Mouse (Mus musculus): ENCODE data around the gene Mdc1. TPM values are rescaled to one million over a fixed set of nuclear protein-coding genes. Genes with fewer than 3 reads are reported as not detected.

The Mdc1 gene
- polyA plus RNA-seq, 1 experiment from 2014 or later: 10.0 TPM

GRCm38 (mm10) chr17:35817226-35817625, 24.1 kb upstream of the Mdc1 start:
- Histone ChIP-seq H3K4me1 (ENCODE audit: control insufficient read depth, low read depth, low read length) (peaks cover 29% of the 10 kb centered on the region), H3K27me3 (ENCODE audit: control insufficient read depth, insufficient read depth, low read depth, low read length) (no peaks in the 10 kb centered on the region), H3K4me2 (ENCODE audit: low read depth, low read length) (no peak overlapping the region), H3K27ac (ENCODE audit: low read length) (no peak overlapping the region), H3K4me3 (ENCODE audit: low read depth, low read length) (no peak overlapping the region), H3K9ac (ENCODE audit: low read depth, low read length) (no peak overlapping the region), H3K9me3 (replicated peaks; ENCODE audit: control insufficient read depth, low read length) (no peaks in the 10 kb centered on the region), H3K36me3 (ENCODE audit: control insufficient read depth, insufficient read depth) (no peaks in the 10 kb centered on the region)
- WGBS (ENCODE audit: insufficient replicate concordance): 80% methylated on average over 10 of the region's 10 CpGs
- no peak for ATAC-seq (ENCODE audit: low read depth)

- Histone ChIP-seq H3K4me1 (ENCODE audit: control insufficient read depth, low read depth, low read length) (peaks cover 43% of the 10 kb centered on the region), H3K27me3 (ENCODE audit: control insufficient read depth, insufficient read depth, low read depth, low read length) (no peaks in the 10 kb centered on the region), H3K4me2 (ENCODE audit: low read depth, low read length) (no peak overlapping the region), H3K27ac (ENCODE audit: low read length) (no peak overlapping the region; the same call in 1 of the 2 replicates), H3K9ac (ENCODE audit: low read depth, low read length) (no peak overlapping the region), H3K36me3 (ENCODE audit: control insufficient read depth, insufficient read depth) (no peaks in the 10 kb centered on the region), H3K4me3 (ENCODE audit: low read depth, low read length) (no peak overlapping the region), H3K9me3 (replicated peaks; ENCODE audit: control insufficient read depth, low read length) (no peaks in the 10 kb centered on the region)
- WGBS (ENCODE audit: insufficient replicate concordance): 28% methylated on average over 5 of the region's 5 CpGs
- no peak for ATAC-seq (ENCODE audit: low read depth)
These were observed 21.2 kb upstream of the Mdc1 start for GRCm38 (mm10) chr17:35820111-35820510.

- Histone ChIP-seq H3K9ac (ENCODE audit: low read depth, low read length) (peak within 1 kb of the TSS; percentile 85), H3K27me3 (ENCODE audit: control insufficient read depth, insufficient read depth, low read depth, low read length) (no peaks in the 10 kb centered on the region), H3K9me3 (replicated peaks; ENCODE audit: control insufficient read depth, low read length) (no peaks in the 10 kb centered on the region), H3K36me3 (ENCODE audit: control insufficient read depth, insufficient read depth) (no peaks in the 10 kb centered on the region), H3K4me3 (ENCODE audit: low read depth, low read length) (peak within 1 kb of the TSS; percentile 84), H3K4me1 (ENCODE audit: control insufficient read depth, low read depth, low read length) (peaks cover 47% of the 10 kb centered on the region), H3K27ac (ENCODE audit: low read length) (peak within 1 kb of the TSS; percentile 96), H3K4me2 (ENCODE audit: low read depth, low read length) (peak within 1 kb of the TSS; percentile 96)
- WGBS (ENCODE audit: insufficient replicate concordance): under 1% methylated on average over 62 of the region's 62 CpGs
- peak; percentile 35 for ATAC-seq (ENCODE audit: low read depth)
These were observed 19.6 kb upstream of the Mdc1 start, which contains the start of gene Ier3 for GRCm38 (mm10) chr17:35821439-35822430. TSS of gene Ier3 (plus strand) at chr17:35821684.

- H3K9me3 ChIP-seq (replicated peaks; ENCODE audit: control insufficient read depth, low read length): no peaks in the 10 kb centered on the region
- peaks cover 6% of the 10 kb centered on the region for H3K36me3 ChIP-seq (ENCODE audit: control insufficient read depth, insufficient read depth)
- under 1% methylated on average over 11 of the region's 11 CpGs for WGBS (ENCODE audit: insufficient replicate concordance)
- no peak for ATAC-seq (ENCODE audit: low read depth)
- H3K27ac ChIP-seq (ENCODE audit: low read length): peak overlapping the region; percentile 96
- H3K4me3 ChIP-seq (ENCODE audit: low read depth, low read length): peak overlapping the region; percentile 84
- peaks cover 47% of the 10 kb centered on the region for H3K4me1 ChIP-seq (ENCODE audit: control insufficient read depth, low read depth, low read length)
- no peaks in the 10 kb centered on the region for H3K27me3 ChIP-seq (ENCODE audit: control insufficient read depth, insufficient read depth, low read depth, low read length)
- H3K9ac ChIP-seq (ENCODE audit: low read depth, low read length): peak overlapping the region; percentile 85
- H3K4me2 ChIP-seq (ENCODE audit: low read depth, low read length): peak overlapping the region; percentile 96
These were observed 18.8 kb upstream of the Mdc1 start for GRCm38 (mm10) chr17:35822564-35822963.

- peaks cover 47% of the 10 kb centered on the region for H3K4me1 ChIP-seq (ENCODE audit: control insufficient read depth, low read depth, low read length)
- peak within 1 kb of the TSS; percentile 84 for H3K4me3 ChIP-seq (ENCODE audit: low read depth, low read length)
- H3K27ac ChIP-seq (ENCODE audit: low read length): peak within 1 kb of the TSS; percentile 96
- peak within 1 kb of the TSS; percentile 96 for H3K4me2 ChIP-seq (ENCODE audit: low read depth, low read length)
- peak within 1 kb of the TSS; percentile 85 for H3K9ac ChIP-seq (ENCODE audit: low read depth, low read length)
- peak; percentile 80 for ATAC-seq (ENCODE audit: low read depth)
- no peaks in the 10 kb centered on the region for H3K9me3 ChIP-seq (replicated peaks; ENCODE audit: control insufficient read depth, low read length)
- WGBS (ENCODE audit: insufficient replicate concordance): under 1% methylated on average over 42 of the region's 47 CpGs
- no peaks in the 10 kb centered on the region for H3K27me3 ChIP-seq (ENCODE audit: control insufficient read depth, insufficient read depth, low read depth, low read length)
- H3K36me3 ChIP-seq (ENCODE audit: control insufficient read depth, insufficient read depth): peaks cover 12% of the 10 kb centered on the region
These were observed 18.1 kb upstream of the Mdc1 start, which contains the start of gene Flot1 for GRCm38 (mm10) chr17:35822964-35823937. TSS of gene Flot1 (plus strand) at chr17:35823230.

- Histone ChIP-seq H3K36me3 (ENCODE audit: control insufficient read depth, insufficient read depth) (peaks cover 12% of the 10 kb centered on the region), H3K4me1 (ENCODE audit: control insufficient read depth, low read depth, low read length) (peaks cover 50% of the 10 kb centered on the region), H3K9me3 (replicated peaks; ENCODE audit: control insufficient read depth, low read length) (no peaks in the 10 kb centered on the region), H3K4me2 (ENCODE audit: low read depth, low read length) (peak overlapping the region; percentile 96), H3K9ac (ENCODE audit: low read depth, low read length) (peak overlapping the region; percentile 85), H3K27me3 (ENCODE audit: control insufficient read depth, insufficient read depth, low read depth, low read length) (no peaks in the 10 kb centered on the region), H3K27ac (ENCODE audit: low read length) (peak overlapping the region; percentile 96), H3K4me3 (ENCODE audit: low read depth, low read length) (peak overlapping the region; percentile 84)
- WGBS (ENCODE audit: insufficient replicate concordance): 67% methylated on average over 7 of the region's 7 CpGs
- no peak for ATAC-seq (ENCODE audit: low read depth)
These were observed 16.9 kb upstream of the Mdc1 start for GRCm38 (mm10) chr17:35824402-35824801.

GRCm38 (mm10) chr17:35825109-35825850, 16.0 kb upstream of the Mdc1 start:
- ATAC-seq (ENCODE audit: low read depth): no peak
- Histone ChIP-seq H3K9me3 (replicated peaks; ENCODE audit: control insufficient read depth, low read length) (no peaks in the 10 kb centered on the region), H3K36me3 (ENCODE audit: control insufficient read depth, insufficient read depth) (peaks cover 12% of the 10 kb centered on the region), H3K27ac (ENCODE audit: low read length) (peak overlapping the region; percentile 96), H3K4me2 (ENCODE audit: low read depth, low read length) (peak overlapping the region; percentile 96), H3K27me3 (ENCODE audit: control insufficient read depth, insufficient read depth, low read depth, low read length) (no peaks in the 10 kb centered on the region), H3K9ac (ENCODE audit: low read depth, low read length) (peak overlapping the region; percentile 27; the same call in 1 of the 2 replicates), H3K4me3 (ENCODE audit: low read depth, low read length) (no peak overlapping the region), H3K4me1 (ENCODE audit: control insufficient read depth, low read depth, low read length) (peaks cover 51% of the 10 kb centered on the region)
- WGBS (ENCODE audit: insufficient replicate concordance): 71% methylated on average over 13 of the region's 13 CpGs

GRCm38 (mm10) chr17:35829737-35830136, 11.6 kb upstream of the Mdc1 start:
- H3K9me3 ChIP-seq (replicated peaks; ENCODE audit: control insufficient read depth, low read length): no peaks in the 10 kb centered on the region
- H3K4me3 ChIP-seq (ENCODE audit: low read depth, low read length): no peak overlapping the region
- 3% methylated on average over 21 of the region's 21 CpGs for WGBS (ENCODE audit: insufficient replicate concordance)
- H3K4me2 ChIP-seq (ENCODE audit: low read depth, low read length): peak overlapping the region; percentile 28; the same call in 1 of the 2 replicates
- H3K4me1 ChIP-seq (ENCODE audit: control insufficient read depth, low read depth, low read length): peaks cover 31% of the 10 kb centered on the region
- peak overlapping the region; percentile 17; the same call in 1 of the 2 replicates for H3K9ac ChIP-seq (ENCODE audit: low read depth, low read length)
- H3K36me3 ChIP-seq (ENCODE audit: control insufficient read depth, insufficient read depth): peaks cover 34% of the 10 kb centered on the region
- peak; percentile 75 for ATAC-seq (ENCODE audit: low read depth)
- H3K27me3 ChIP-seq (ENCODE audit: control insufficient read depth, insufficient read depth, low read depth, low read length): no peaks in the 10 kb centered on the region
- no peak overlapping the region for H3K27ac ChIP-seq (ENCODE audit: low read length)

All from liver, embryonic 16.5 days (tissue).